11 mouse cellular contexts compared by ENCODE assay signal in genomic region chr8:11841571-11841970, GRCm38 (mm10). TPM values are rescaled to one million over a fixed set of nuclear protein-coding genes. Genes with fewer than 3 reads are reported as not detected.
DNase-seq lines count a peak whose midpoint lies in the region; ATAC-seq and TF ChIP-seq lines count a peak whose summit lies in the region.
"Had no signal": no experiment of that assay in that cellular context is flagged by ENCODE, and none has a peak within 500 bp of the region (broad histone marks: within the 10 kb centered on the region; RNA-seq: fewer than 3 reads in every experiment).

No protein-coding gene starts in this region.

- TF ChIP-seq CTCF in testis, adult 2 months (IDR thresholded peaks at IDR 0.05; ENCODE audit: control insufficient read depth, insufficient read depth, insufficient replicate concordance, low read depth, low read length), result no peak

- no peaks in the 10 kb centered on the region for H3K36me3 ChIP-seq in testis, adult 2 months (ENCODE audit: control insufficient read depth, insufficient read depth, low read length)
- no peaks in the 10 kb centered on the region for H3K36me3 ChIP-seq in hindbrain, embryonic 16.5 days (ENCODE audit: control insufficient read depth, insufficient read depth, low read length)

- H3K27me3 ChIP-seq in testis, adult 2 months (ENCODE audit: control insufficient read depth, insufficient read depth, low read length), result no peaks in the 10 kb centered on the region
- no peaks in the 10 kb centered on the region for H3K27me3 ChIP-seq in hindbrain, embryonic 16.5 days (replicated peaks; ENCODE audit: control insufficient read depth, insufficient read depth, low read length)

- peak overlapping the region; percentile 4; the same call in 1 of the 2 replicates for H3K9ac ChIP-seq in hindbrain, embryonic 16.5 days (ENCODE audit: low read depth, low read length)

- intact Hi-C loops in left cerebral cortex, postnatal 25 days (cut with DNase I), result no loop called here

- ATAC-seq in hindbrain, embryonic 16.5 days, result peak; percentile 41

- H3K4me3 ChIP-seq in testis, adult 2 months (ENCODE audit: control insufficient read depth, low read depth, low read length), result peak overlapping the region; percentile 86
- H3K4me3 ChIP-seq in hindbrain, embryonic 16.5 days (ENCODE audit: low read length), result no peak overlapping the region

- 6% methylated on average over 8 of the region's 8 CpGs for WGBS in hindbrain, embryonic 16.5 days

- H3K27ac ChIP-seq in testis, adult 2 months (ENCODE audit: control insufficient read depth, insufficient read depth, low read depth, low read length), result no peak overlapping the region
- H3K27ac ChIP-seq in hindbrain, embryonic 16.5 days (ENCODE audit: low read depth, low read length), result peak overlapping the region; percentile 60

- peak overlapping the region; percentile 26; the same call in 1 of the 2 replicates for H3K4me2 ChIP-seq in hindbrain, embryonic 16.5 days (ENCODE audit: low read length)

- H3K4me1 ChIP-seq in testis, adult 2 months (ENCODE audit: control insufficient read depth, insufficient read depth, low read length), result no peaks in the 10 kb centered on the region; the same call in 1 of the 2 replicates
- peaks cover 26% of the 10 kb centered on the region for H3K4me1 ChIP-seq in hindbrain, embryonic 16.5 days (ENCODE audit: control insufficient read depth, insufficient read depth, low read depth, low read length)

- H3K9me3 ChIP-seq in hindbrain, embryonic 16.5 days (ENCODE audit: control insufficient read depth, low read length), result no peaks in the 10 kb centered on the region

- no peak for TF ChIP-seq POLR2A in testis, adult 2 months (IDR thresholded peaks at IDR 0.05; ENCODE audit: control insufficient read depth, low read depth, low read length)

- peak; percentile 51 to 55 for DNase-seq in cerebellum, adult 18-20 months
- no peak for DNase-seq in cerebellum, adult 8-10 months
- DNase-seq in testis, postnatal 14 days (ENCODE audit: low spot score), result no peak
- no peak for DNase-seq in spleen, adult 18-20 months
- DNase-seq in B cell, adult 2 months, result no peak
- DNase-seq in left cerebral cortex, postnatal 25 days (ENCODE audit: low spot score in 2 of 2), result no peak
- DNase-seq: adrenal gland, postnatal 36 days had no signal

RNA-seq across cellular contexts. Expression of gene Tex29, which starts 1.3 kb away (rescaled TPM):
- polyA plus RNA-seq in testis, adult 2 months (2012; rRNA removed), result 190 and 193 TPM in 2 replicates
- polyA plus RNA-seq in hindbrain, embryonic 16.5 days (2015; fragmentation: Nextera tagmentation; extraction: Ambion mirVana), result 0.26 and 0.49 TPM in 2 replicates
- 1 to 10 TPM in 1 of 2 experiments, under 1 TPM in 1; 0.89 to 1.3 TPM for total RNA-seq in left cerebral cortex, postnatal 25 days (2021)
- total RNA-seq: adrenal gland, postnatal 36 days had no signal
- polyA plus RNA-seq: limb, embryonic 11.5 days; neural tube, embryonic 11.5 days had no signal

Comparison
In these comparisons a context has a peak if more than half of its experiments do, and no peak if none do; other contexts are left out.
1. DNase-seq: peak in cerebellum, adult 18-20 months (2 of 2); none in cerebellum, adult 8-10 months (single experiment), testis, postnatal 14 days (single experiment), spleen, adult 18-20 months (0 of 2), B cell, adult 2 months (0 of 2) and left cerebral cortex, postnatal 25 days (0 of 2).
2. RNA of gene Tex29, which starts 1.3 kb away (polyA plus RNA-seq): 190 to 193 TPM in testis, adult 2 months; 0.26 to 0.49 TPM in hindbrain, embryonic 16.5 days; every median in the first group is over 100 times any median in the second.